Mouse (Mus musculus): ENCODE data around the gene Ccl21b.
"Not testable (repeated sequence)": the region's sequence is repeated elsewhere in the genome, so short reads cannot be mapped to it uniquely, and the experiment has no call there.

GRCm38 (mm10) chr4:42293967-42294366 lies 38.4 kb downstream of the Ccl21b start, which contains the start of gene Gm21953:
- TF ChIP-seq POLR2A (IDR thresholded peaks at IDR 0.05; ENCODE audit: control insufficient read depth, low read depth, low read length); CTCF (IDR thresholded peaks at IDR 0.05; ENCODE audit: control insufficient read depth, insufficient read depth, insufficient replicate concordance, low read depth, low read length): not testable (repeated sequence)

Measured in testis, adult 2 months (tissue).